Mouse (Mus musculus): Measurements from ENCODE around the gene Slc41a1.

DNA sequence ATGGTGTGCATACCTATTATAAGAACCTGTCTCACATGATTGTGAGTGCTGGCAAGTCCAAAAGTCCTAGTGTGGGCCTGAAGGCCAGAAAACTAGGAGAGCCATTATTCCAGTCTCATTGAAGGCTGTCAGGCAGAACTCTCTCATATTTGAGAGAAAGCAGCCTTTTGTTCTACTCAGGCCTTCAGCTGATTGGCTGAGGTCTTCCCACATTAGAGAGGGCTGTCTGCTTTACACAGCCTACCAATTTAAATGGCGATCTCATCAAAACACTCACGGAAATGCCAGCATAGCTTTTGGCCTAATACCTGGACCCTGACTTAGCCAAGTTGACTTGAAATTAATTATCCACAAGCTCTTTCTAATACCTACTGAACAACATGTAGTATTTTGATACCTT lies 58.9 kb downstream of the Slc41a1 start:
- TF ChIP-seq POLR2A (IDR thresholded peaks at IDR 0.05; ENCODE audit: extremely low read depth, insufficient read depth, low read length) (no peak), CTCF (IDR thresholded peaks at IDR 0.05; ENCODE audit: extremely low read depth, insufficient read depth, low read length) (no peak)

Data from cortical plate, adult 2 months (tissue).